Mouse (Mus musculus) right cerebral cortex, adult 18-20 months (tissue): ENCODE results near the gene Pex16.

Experiments
- DNase-seq: peaks from one replicate; pipeline ENCODE4 v3.0.0; 2022; ENCODE audit warnings: mixed read lengths

Pex16 gene

DNA sequence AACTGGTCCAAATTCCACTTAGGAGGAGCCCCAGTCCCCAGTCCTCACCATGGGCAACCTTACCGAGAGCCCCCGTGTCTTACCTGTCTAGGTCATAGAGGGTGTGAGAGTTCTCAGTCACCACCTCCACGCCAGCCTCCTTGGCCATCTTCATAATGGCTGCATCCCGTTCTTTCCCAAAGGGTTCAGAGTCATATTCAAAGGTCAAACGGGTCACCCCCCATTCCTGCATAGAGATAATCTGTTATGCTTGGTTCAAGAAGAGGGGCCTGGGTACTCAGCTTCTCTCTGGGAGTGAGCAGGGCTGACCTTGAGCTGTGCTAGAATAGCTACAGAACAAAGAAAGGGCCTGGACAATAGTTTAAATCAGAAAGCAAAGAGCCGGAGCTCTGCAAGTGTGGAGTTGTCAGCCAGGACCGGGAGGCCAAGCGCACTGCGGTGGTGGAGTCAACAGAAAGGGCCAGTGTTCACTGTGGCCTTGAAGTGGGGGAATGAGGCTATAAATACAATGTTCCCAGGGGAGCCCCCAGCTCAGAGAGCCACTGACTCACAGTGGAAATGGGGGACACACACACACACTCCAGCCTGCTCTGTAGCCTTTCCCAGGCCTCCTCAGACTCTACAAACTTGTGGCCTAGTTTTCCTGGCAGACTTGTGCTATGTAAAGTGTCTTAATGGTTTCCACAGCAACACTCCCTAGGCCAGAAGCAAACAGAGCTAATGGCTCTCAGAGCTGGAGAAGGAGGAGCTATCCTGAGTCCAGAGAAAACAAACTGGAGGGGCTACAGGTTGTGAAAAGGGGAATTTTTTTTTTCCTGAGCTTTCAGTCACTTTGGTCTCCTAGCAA, 50.2 kb downstream of the Pex16 start:
- no peak for DNase-seq

DNA sequence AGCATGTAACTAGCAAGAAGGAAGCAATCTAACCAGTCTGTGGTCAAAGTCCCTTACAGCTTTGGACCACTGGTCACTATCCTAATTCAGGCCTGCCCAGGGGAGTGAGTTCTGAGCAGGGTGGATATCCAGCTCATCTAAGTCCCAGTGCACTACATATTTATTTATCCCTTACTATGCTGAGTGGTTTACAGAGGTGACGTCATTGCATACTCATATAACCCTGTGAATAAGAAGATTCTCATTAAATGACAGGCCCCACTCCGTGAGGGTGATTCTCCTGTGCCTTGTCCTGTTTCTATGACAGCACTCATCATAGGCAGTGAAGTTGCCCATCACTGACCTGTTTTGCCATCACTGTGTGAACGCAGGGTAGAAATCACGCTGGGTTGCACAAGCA, 50.9 kb downstream of the Pex16 start:
- no peak for DNase-seq

DNA sequence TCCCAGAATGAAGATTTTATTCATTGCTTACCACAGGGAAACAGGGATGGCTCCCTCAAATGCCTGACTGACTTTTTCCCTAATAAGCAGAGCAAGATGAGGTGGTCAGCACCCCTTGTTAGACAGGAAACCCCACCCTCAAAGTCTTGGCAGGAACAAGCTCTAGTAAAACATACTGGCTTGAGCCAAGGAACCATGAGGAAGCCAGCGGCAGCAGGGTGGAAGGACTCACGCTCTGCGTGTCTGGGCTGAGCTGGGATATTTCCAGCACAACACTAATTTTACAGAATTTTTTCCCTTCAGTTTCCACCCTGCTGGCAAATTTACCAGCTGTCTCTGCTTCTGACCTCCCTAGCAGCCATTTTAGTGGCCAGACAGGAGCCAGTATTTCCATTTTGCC, 52.0 kb downstream of the Pex16 start:
- DNase-seq, result no peak

DNA sequence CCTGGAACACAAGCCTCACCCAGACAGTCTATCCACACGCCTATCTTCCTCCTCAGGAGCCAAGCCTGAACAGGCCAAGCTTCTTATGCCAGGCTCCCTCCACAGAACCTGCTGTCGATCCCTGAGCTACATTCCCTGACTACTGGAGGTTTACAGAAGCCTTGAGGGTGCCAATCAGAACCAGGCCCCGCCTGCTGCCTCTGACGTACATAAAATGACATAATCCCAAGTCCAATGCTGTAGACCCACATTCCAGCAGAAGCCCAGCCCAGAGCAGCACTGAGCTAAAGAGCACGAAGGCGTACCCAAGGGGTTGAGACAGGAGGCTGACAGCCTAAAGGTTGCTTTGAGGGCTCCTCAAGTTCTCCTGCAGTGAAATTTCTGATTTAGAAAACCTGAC, 53.4 kb downstream of the Pex16 start:
- peak; percentile 88 for DNase-seq

DNA sequence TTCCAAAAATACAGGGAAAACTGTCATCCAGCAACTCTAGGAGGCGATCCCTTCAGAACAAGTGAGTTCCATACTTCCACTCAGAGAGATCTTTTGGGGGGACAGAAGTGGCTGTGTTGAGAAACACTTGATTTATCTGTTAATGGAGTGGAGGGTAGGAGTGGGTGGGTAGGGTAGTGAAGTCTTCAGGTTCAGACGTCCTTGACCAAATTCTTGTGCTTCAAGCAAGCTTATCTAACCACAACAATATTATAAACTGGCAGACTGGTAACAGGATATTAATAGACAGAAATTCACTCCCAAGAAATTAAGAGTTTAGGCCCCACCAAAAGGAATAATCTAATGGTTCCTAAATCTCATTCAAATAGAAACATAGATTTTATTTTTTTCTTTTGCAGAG, 55.6 kb downstream of the Pex16 start:
- DNase-seq, result no peak
